Mouse (Mus musculus): ENCODE data around the gene Tnfsf10.
"Not testable (repeated sequence)": the region's sequence is repeated elsewhere in the genome, so short reads cannot be mapped to it uniquely, and the experiment has no call there.

Tnfsf10 gene

GRCm38 (mm10) chr3:27316559-27317287 lies at the start of gene Tnfsf10:
Gene Tnfsf10, plus strand, starts transcription at chr3:27317028.
- in situ Hi-C loops (cut with MseI, MboI), result no loop called here

- in situ Hi-C loops (cut with MseI, MboI), result no loop called here
Observed at GRCm38 (mm10) chr3:27267327-27267726, 49.5 kb upstream of the Tnfsf10 start.

GRCm38 (mm10) chr3:27267887-27268286 lies 48.9 kb upstream of the Tnfsf10 start:
- in situ Hi-C loops (cut with MseI, MboI), result no loop called here

- in situ Hi-C loops (cut with MseI, MboI), result no loop called here
Observed at GRCm38 (mm10) chr3:27269151-27269550, 47.7 kb upstream of the Tnfsf10 start.

GRCm38 (mm10) chr3:27270160-27270962 lies 46.5 kb upstream of the Tnfsf10 start:
- in situ Hi-C loops (cut with MseI, MboI), result no loop called here

- in situ Hi-C loops (cut with MseI, MboI), result no loop called here
Observed at GRCm38 (mm10) chr3:27272926-27273745, 43.7 kb upstream of the Tnfsf10 start.

GRCm38 (mm10) chr3:27279286-27279925 lies 37.4 kb upstream of the Tnfsf10 start:
- in situ Hi-C loops (cut with MseI, MboI), result not testable (repeated sequence)

- in situ Hi-C loops (cut with MseI, MboI), result no loop called here
Observed at GRCm38 (mm10) chr3:27280280-27280749, 36.5 kb upstream of the Tnfsf10 start.

- in situ Hi-C loops (cut with MseI, MboI), result no loop called here
Observed at GRCm38 (mm10) chr3:27283071-27283713, 33.6 kb upstream of the Tnfsf10 start.

- in situ Hi-C loops (cut with MseI, MboI), result no loop called here
Observed at GRCm38 (mm10) chr3:27283796-27284195, 33.0 kb upstream of the Tnfsf10 start.

- in situ Hi-C loops (cut with MseI, MboI), result no loop called here
Observed at GRCm38 (mm10) chr3:27284227-27284626, 32.6 kb upstream of the Tnfsf10 start.

- in situ Hi-C loops (cut with MseI, MboI), result no loop called here
Observed at GRCm38 (mm10) chr3:27285072-27285471, 31.8 kb upstream of the Tnfsf10 start.

GRCm38 (mm10) chr3:27288301-27288700 lies 28.5 kb upstream of the Tnfsf10 start:
- in situ Hi-C loops (cut with MseI, MboI), result no loop called here

- in situ Hi-C loops (cut with MseI, MboI), result no loop called here
Observed at GRCm38 (mm10) chr3:27288909-27289308, 27.9 kb upstream of the Tnfsf10 start.

GRCm38 (mm10) chr3:27290285-27290684 lies 26.5 kb upstream of the Tnfsf10 start:
- in situ Hi-C loops (cut with MseI, MboI), result no loop called here

- in situ Hi-C loops (cut with MseI, MboI), result not testable (repeated sequence)
Observed at GRCm38 (mm10) chr3:27290945-27291344, 25.9 kb upstream of the Tnfsf10 start.

GRCm38 (mm10) chr3:27291411-27291810 lies 25.4 kb upstream of the Tnfsf10 start:
- in situ Hi-C loops (cut with MseI, MboI), result not testable (repeated sequence)

GRCm38 (mm10) chr3:27293645-27294385 lies 23.0 kb upstream of the Tnfsf10 start:
- in situ Hi-C loops (cut with MseI, MboI), result no loop called here

GRCm38 (mm10) chr3:27300451-27300850 lies 16.4 kb upstream of the Tnfsf10 start:
- in situ Hi-C loops (cut with MseI, MboI), result no loop called here

GRCm38 (mm10) chr3:27302339-27303022 lies 14.3 kb upstream of the Tnfsf10 start:
- in situ Hi-C loops (cut with MseI, MboI), result no loop called here
